In genomic region chr6:13870289-13870741, GRCm38 (mm10) we compare ENCODE assay signal across 8 mouse cellular contexts. TPM values are rescaled to one million over a fixed set of nuclear protein-coding genes. Genes with fewer than 3 reads are reported as not detected.
DNase-seq lines count a peak whose midpoint lies in the region; ATAC-seq and TF ChIP-seq lines count a peak whose summit lies in the region.

No protein-coding gene starts in this region.

- H3K27me3 ChIP-seq in lung, embryonic 14.5 days (ENCODE audit: insufficient read depth, low read length): no peaks in the 10 kb centered on the region
- no peaks in the 10 kb centered on the region for H3K27me3 ChIP-seq in forebrain, embryonic 14.5 days (replicated peaks; ENCODE audit: control insufficient read depth, insufficient read depth, low read length)
- no peaks in the 10 kb centered on the region for H3K27me3 ChIP-seq in kidney, postnatal 0 days (ENCODE audit: insufficient read depth, low read length)
- no peaks in the 10 kb centered on the region for H3K27me3 ChIP-seq in midbrain, embryonic 15.5 days (replicated peaks)

- no peaks in the 10 kb centered on the region for H3K9me3 ChIP-seq in lung, embryonic 14.5 days (ENCODE audit: low read depth, low read length)
- no peaks in the 10 kb centered on the region for H3K9me3 ChIP-seq in forebrain, embryonic 14.5 days (replicated peaks; ENCODE audit: control insufficient read depth, low read length)
- no peaks in the 10 kb centered on the region for H3K9me3 ChIP-seq in kidney, postnatal 0 days (replicated peaks; ENCODE audit: low read length)
- no peaks in the 10 kb centered on the region for H3K9me3 ChIP-seq in midbrain, embryonic 15.5 days

- WGBS in lung, embryonic 14.5 days: 38% methylated on average over 12 of the region's 12 CpGs
- 22% methylated on average over 12 of the region's 12 CpGs for WGBS in forebrain, embryonic 14.5 days
- 34% methylated on average over 12 of the region's 12 CpGs for WGBS in kidney, postnatal 0 days
- 18% methylated on average over 12 of the region's 12 CpGs for WGBS in midbrain, embryonic 15.5 days

- peak; percentile 50 for DNase-seq in lung, embryonic 14.5 days
- no peak for DNase-seq in lung, postnatal 25 days (ENCODE audit: low spot score)
- DNase-seq in brain, embryonic 14.5 days (ENCODE audit: low read depth): peak; percentile 69
- DNase-seq in forebrain, embryonic 14.5 days (ENCODE audit: low spot score): peak; percentile 49
- DNase-seq in kidney, postnatal 0 days (ENCODE audit: low spot score): peak; percentile 16
- no peak for DNase-seq in frontal cortex, postnatal 10 days (ENCODE audit: low spot score in 2 of 2)
- DNase-seq in adrenal gland, postnatal 14 days: no peak

- peak overlapping the region; percentile 61 for H3K4me2 ChIP-seq in lung, embryonic 14.5 days
- peak overlapping the region; percentile 48 for H3K4me2 ChIP-seq in forebrain, embryonic 14.5 days (ENCODE audit: low read length)
- H3K4me2 ChIP-seq in kidney, postnatal 0 days (ENCODE audit: low read length): peak overlapping the region; percentile 59
- peak overlapping the region; percentile 50 for H3K4me2 ChIP-seq in midbrain, embryonic 15.5 days

- TF ChIP-seq POLR2A in brain, embryonic 14.5 days (IDR thresholded peaks at IDR 0.05; ENCODE audit: borderline replicate concordance, extremely low read depth, insufficient read depth, insufficient read length, poor library complexity, severe bottlenecking): no peak

- H3K36me3 ChIP-seq in lung, embryonic 14.5 days (ENCODE audit: insufficient read depth): peaks cover 11% of the 10 kb centered on the region; the same call in 1 of the 2 replicates
- no peaks in the 10 kb centered on the region for H3K36me3 ChIP-seq in forebrain, embryonic 14.5 days (ENCODE audit: control insufficient read depth, insufficient read depth, low read length)
- no peaks in the 10 kb centered on the region for H3K36me3 ChIP-seq in kidney, postnatal 0 days (ENCODE audit: insufficient read depth, low read length)
- H3K36me3 ChIP-seq in midbrain, embryonic 15.5 days (replicated peaks): no peaks in the 10 kb centered on the region

- no peak for ATAC-seq in lung, embryonic 14.5 days (ENCODE audit: insufficient read depth)
- peak; percentile 4; the same call in 1 of the 2 replicates for ATAC-seq in forebrain, embryonic 14.5 days
- ATAC-seq in kidney, postnatal 0 days (replicated peaks; ENCODE audit: low FRiP score, low read depth): no peak
- ATAC-seq in midbrain, embryonic 15.5 days (replicated peaks): peak; percentile 19; the same call in 1 of the 2 replicates

- peaks cover 7% of the 10 kb centered on the region; the same call in 1 of the 2 replicates for H3K4me1 ChIP-seq in lung, embryonic 14.5 days (ENCODE audit: insufficient read depth)
- peaks cover 7% of the 10 kb centered on the region; the same call in 1 of the 2 replicates for H3K4me1 ChIP-seq in forebrain, embryonic 14.5 days (ENCODE audit: control insufficient read depth, insufficient read depth, low read length)
- 0 out of 2 replicates have a peak, but pooled peaks cover 4% of the 10 kb centered on the region for H3K4me1 ChIP-seq in kidney, postnatal 0 days (replicated peaks; ENCODE audit: insufficient read depth, low read length)
- H3K4me1 ChIP-seq in midbrain, embryonic 15.5 days: peaks cover 6% of the 10 kb centered on the region

- TF ChIP-seq CTCF in lung, embryonic 14.5 days (IDR thresholded peaks at IDR 0.05; ENCODE audit: low read depth): no peak
- no peak for TF ChIP-seq CTCF in brain, embryonic 14.5 days (IDR thresholded peaks at IDR 0.05; ENCODE audit: borderline replicate concordance, extremely low read depth, insufficient read depth, insufficient read length)
- TF ChIP-seq CTCF in kidney, postnatal 0 days (IDR thresholded peaks at IDR 0.05; ENCODE audit: low read depth): no peak

- no peak overlapping the region for H3K27ac ChIP-seq in lung, embryonic 14.5 days (ENCODE audit: low read depth)
- H3K27ac ChIP-seq in forebrain, embryonic 14.5 days (ENCODE audit: low read depth, low read length): no peak overlapping the region
- no peak overlapping the region for H3K27ac ChIP-seq in kidney, postnatal 0 days
- H3K27ac ChIP-seq in midbrain, embryonic 15.5 days: 0 out of 2 replicates have a peak overlapping the region, but pooled peaks have one; percentile 34

- peak overlapping the region; percentile 59 for H3K4me3 ChIP-seq in lung, embryonic 14.5 days (ENCODE audit: low read depth, low read length)
- peak overlapping the region; percentile 43 for H3K4me3 ChIP-seq in forebrain, embryonic 14.5 days (ENCODE audit: low read depth, low read length)
- H3K4me3 ChIP-seq in kidney, postnatal 0 days (replicated peaks; ENCODE audit: low read depth, low read length): peak overlapping the region; percentile 53; the same call in 1 of the 2 replicates
- H3K4me3 ChIP-seq in midbrain, embryonic 15.5 days: peak overlapping the region; percentile 57

- peak overlapping the region; percentile 44 for H3K9ac ChIP-seq in lung, embryonic 14.5 days
- H3K9ac ChIP-seq in forebrain, embryonic 14.5 days (ENCODE audit: low read length): peak overlapping the region; percentile 54
- peak overlapping the region; percentile 40; the same call in 1 of the 2 replicates for H3K9ac ChIP-seq in kidney, postnatal 0 days (ENCODE audit: low read depth, low read length)
- H3K9ac ChIP-seq in midbrain, embryonic 15.5 days: peak overlapping the region; percentile 4; the same call in 1 of the 2 replicates

RNA-seq across cellular contexts. Expression of gene 2610001J05Rik, which starts 1.0 kb away (rescaled TPM):
- polyA plus RNA-seq in lung, embryonic 14.5 days (2014; fragmentation: Nextera tagmentation; extraction: Ambion mirVana): 85.2 and 90.8 TPM in 2 replicates
- polyA plus RNA-seq in brain, embryonic 14.5 days (2012; rRNA removed): 49.1 and 56.9 TPM in 2 replicates
- polyA plus RNA-seq in forebrain, embryonic 14.5 days (2014; fragmentation: Nextera tagmentation; extraction: Ambion mirVana): 73.0 and 76.9 TPM in 2 replicates
- 110 and 112 TPM in 2 replicates for polyA plus RNA-seq in kidney, postnatal 0 days (2015; fragmentation: Nextera tagmentation; extraction: Ambion mirVana)
- 82.9 and 92.0 TPM in 2 replicates for polyA plus RNA-seq in midbrain, embryonic 15.5 days (2015; fragmentation: Nextera tagmentation; extraction: Ambion mirVana)
- total RNA-seq in adrenal gland, postnatal 14 days (2021): 38.8 and 41.9 TPM in 2 replicates

RNA-seq across cellular contexts. Expression of gene Gpr85, which starts 30.6 kb away (rescaled TPM):
- polyA plus RNA-seq in lung, embryonic 14.5 days (2014; fragmentation: Nextera tagmentation; extraction: Ambion mirVana): 5.0 and 5.6 TPM in 2 replicates
- polyA plus RNA-seq in brain, embryonic 14.5 days (2012; rRNA removed): 55.5 and 62.2 TPM in 2 replicates
- 113 and 142 TPM in 2 replicates for polyA plus RNA-seq in forebrain, embryonic 14.5 days (2014; fragmentation: Nextera tagmentation; extraction: Ambion mirVana)
- 0.66 and 0.75 TPM in 2 replicates for polyA plus RNA-seq in kidney, postnatal 0 days (2015; fragmentation: Nextera tagmentation; extraction: Ambion mirVana)
- 115 and 116 TPM in 2 replicates for polyA plus RNA-seq in midbrain, embryonic 15.5 days (2015; fragmentation: Nextera tagmentation; extraction: Ambion mirVana)
- total RNA-seq in adrenal gland, postnatal 14 days (2021): 0.67 and 1.5 TPM in 2 replicates

Comparison
In these comparisons a context has a peak if more than half of its experiments do, and no peak if none do; other contexts are left out.
1. DNase-seq: peak in lung, embryonic 14.5 days (single experiment), brain, embryonic 14.5 days (single experiment), forebrain, embryonic 14.5 days (single experiment) and kidney, postnatal 0 days (single experiment); none in lung, postnatal 25 days (single experiment), frontal cortex, postnatal 10 days (0 of 2) and adrenal gland, postnatal 14 days (single experiment).
2. ATAC-seq: peak in forebrain, embryonic 14.5 days (single experiment) and midbrain, embryonic 15.5 days (single experiment); none in lung, embryonic 14.5 days (single experiment) and kidney, postnatal 0 days (single experiment).
3. H3K9ac ChIP-seq: peak in every context shown above with its lines; median percentile 54 in forebrain, embryonic 14.5 days; 44 in lung, embryonic 14.5 days; 40 in kidney, postnatal 0 days; 4 in midbrain, embryonic 15.5 days.
4. Peak in every context shown above with its lines, with median percentiles within 50 percentile points of each other: H3K4me2 ChIP-seq and H3K4me3 ChIP-seq.